Mouse (Mus musculus): ENCODE measurements around the gene Larp4.
A peak's percentile ranks its signal among the peaks of the same experiment; 100 is the strongest.

DNA sequence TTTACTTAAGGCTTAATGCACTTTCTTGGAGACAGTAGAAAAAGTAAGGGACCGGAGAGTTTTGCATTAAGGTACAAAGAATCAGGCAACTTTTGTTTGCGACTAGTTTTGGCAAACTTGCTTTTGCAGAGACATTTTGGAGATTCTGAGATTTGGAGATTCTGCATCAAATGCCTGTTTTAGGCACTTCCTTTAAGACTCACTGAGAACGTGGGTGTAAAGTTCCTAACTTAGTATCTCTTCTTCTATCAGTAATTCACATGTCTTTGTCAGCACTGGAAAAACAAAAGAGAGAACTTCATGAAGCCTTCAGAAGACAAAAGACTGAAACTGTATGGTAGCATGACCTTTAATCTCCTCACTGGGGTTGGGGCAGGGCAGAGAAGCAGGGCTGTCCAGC, 87.8 kb downstream of the Larp4 start:
- TF ChIP-seq CTCF (IDR thresholded peaks at IDR 0.05 in 2 of 3, conservative IDR thresholded peaks at IDR 0.05 in 1 of 3; ENCODE audit: control insufficient read depth in 1 of 3, insufficient read depth in 1 of 3, low read depth in 2 of 3, low read length in 3 of 3, poor library complexity in 1 of 3, severe bottlenecking in 1 of 3) (no peak), USF2 (IDR thresholded peaks at IDR 0.05; ENCODE audit: borderline replicate concordance in 1 of 2, insufficient read depth in 1 of 2, low read depth in 1 of 2, low read length in 2 of 2) (no peak), POLR2A (IDR thresholded peaks at IDR 0.05; ENCODE audit: control insufficient read depth in 1 of 2, insufficient read depth in 1 of 2, low read depth in 1 of 2, low read length in 2 of 2, poor library complexity in 1 of 2) (no peak), TBP (IDR thresholded peaks at IDR 0.05; ENCODE audit: low read depth, low read length) (no peak), KAT2A (conservative IDR thresholded peaks at IDR 0.05; ENCODE audit: low read depth, low read length) (no peak), POLR2AphosphoS5 (IDR thresholded peaks at IDR 0.05; ENCODE audit: borderline replicate concordance, low read depth, low read length) (no peak), EP300 (IDR thresholded peaks at IDR 0.05; ENCODE audit: low read depth in 1 of 2, low read length in 2 of 2) (peak; percentile 37 to 58; a peak in 3 of 4 replicates), ZMIZ1 (IDR thresholded peaks at IDR 0.05; ENCODE audit: low read depth, low read length) (no peak)

Data from MEL (cell line).